Mouse (Mus musculus) retina, adult 2 months (tissue): ENCODE measurements around the gene Gadd45a.
"Not testable (repeated sequence)": the region's sequence is repeated elsewhere in the genome, so short reads cannot be mapped to it uniquely, and the experiment has no call there.

ENCODE experiments used
- DNase-seq: peaks from one replicate; pipeline ENCODE4 v3.0.0-alpha.2; 2012; ENCODE audit warnings: low read depth, low spot score

Gadd45a gene

GRCm38 (mm10) chr6:67019001-67019400 is 18.3 kb downstream of the Gadd45a start:
- DNase-seq, result not testable (repeated sequence)

GRCm38 (mm10) chr6:67018365-67018764 is 18.9 kb downstream of the Gadd45a start:
- no peak for DNase-seq

- no peak for DNase-seq
Measured at GRCm38 (mm10) chr6:67016520-67017111, 20.6 kb downstream of the Gadd45a start.

- no peak for DNase-seq
Measured at GRCm38 (mm10) chr6:67015739-67016519, 21.3 kb downstream of the Gadd45a start.

GRCm38 (mm10) chr6:67014679-67015075 is 22.6 kb downstream of the Gadd45a start:
- no peak for DNase-seq

- no peak for DNase-seq
Measured at GRCm38 (mm10) chr6:67013949-67014678, 23.1 kb downstream of the Gadd45a start.

- DNase-seq, result no peak
Measured at GRCm38 (mm10) chr6:67013293-67013948, 23.8 kb downstream of the Gadd45a start.

- no peak for DNase-seq
Measured at GRCm38 (mm10) chr6:67011217-67011518, 26.1 kb downstream of the Gadd45a start.

GRCm38 (mm10) chr6:67010370-67011216 is 26.7 kb downstream of the Gadd45a start:
- no peak for DNase-seq

- no peak for DNase-seq
Measured at GRCm38 (mm10) chr6:67009888-67010287, 27.4 kb downstream of the Gadd45a start.

GRCm38 (mm10) chr6:66999800-67000199 is 37.5 kb downstream of the Gadd45a start:
- no peak for DNase-seq

- no peak for DNase-seq
Measured at GRCm38 (mm10) chr6:66998645-66999044, 38.6 kb downstream of the Gadd45a start.

GRCm38 (mm10) chr6:66996257-66996656 is 41.0 kb downstream of the Gadd45a start:
- DNase-seq, result no peak

- no peak for DNase-seq
Measured at GRCm38 (mm10) chr6:66995825-66996224, 41.4 kb downstream of the Gadd45a start.

- no peak for DNase-seq
Measured at GRCm38 (mm10) chr6:66994981-66995380, 42.3 kb downstream of the Gadd45a start.

- DNase-seq, result no peak
Measured at GRCm38 (mm10) chr6:66992786-66993185, 44.5 kb downstream of the Gadd45a start.

GRCm38 (mm10) chr6:66992232-66992631 is 45.0 kb downstream of the Gadd45a start:
- no peak for DNase-seq

- DNase-seq, result no peak
Measured at GRCm38 (mm10) chr6:66989518-66989917, 47.7 kb downstream of the Gadd45a start.

- DNase-seq, result no peak
Measured at GRCm38 (mm10) chr6:66989037-66989436, 48.2 kb downstream of the Gadd45a start.

- DNase-seq, result no peak
Measured at GRCm38 (mm10) chr6:66988363-66988762, 48.9 kb downstream of the Gadd45a start.

- no peak for DNase-seq
Measured at GRCm38 (mm10) chr6:66987643-66988042, 49.6 kb downstream of the Gadd45a start.
